Mouse (Mus musculus): ENCODE results near the gene 1700093K21Rik. TPM values are rescaled to one million over a fixed set of nuclear protein-coding genes. Genes with fewer than 3 reads are reported as not detected.

The 1700093K21Rik gene
- polyA plus RNA-seq (2012; rRNA removed) = 0.03 and 0.17 TPM in 2 replicates

GRCm38 (mm10) chr11:23520473-23521205, at the start of gene 1700093K21Rik:
Gene 1700093K21Rik (minus strand): TSS chr11:23521155.

GRCm38 (mm10) chr11:23497718-23498509, 23.0 kb downstream of the 1700093K21Rik start, which contains the start of gene Ahsa2:
Gene Ahsa2 (minus strand): TSS chr11:23498030.

Other genes starting within 250 kb of the 1700093K21Rik start
- 8.3 and 12.2 TPM in 2 replicates for gene Usp34, start 214.3 kb downstream of the 1700093K21Rik start, polyA plus RNA-seq (2012; rRNA removed)
- gene Ahsa2, start 23.1 kb downstream of the 1700093K21Rik start, polyA plus RNA-seq (2012; rRNA removed) = 18.6 and 19.1 TPM in 2 replicates
- gene 0610010F05Rik, start 112.5 kb upstream of the 1700093K21Rik start, polyA plus RNA-seq (2012; rRNA removed) = 3.9 and 4.1 TPM in 2 replicates
- gene Pus10, start 144.5 kb upstream of the 1700093K21Rik start, polyA plus RNA-seq (2012; rRNA removed) = 6.7 and 7.4 TPM in 2 replicates
- 3.6 and 4.5 TPM in 2 replicates for gene Pex13, start 144.8 kb upstream of the 1700093K21Rik start, polyA plus RNA-seq (2012; rRNA removed)
- 0.61 and 0.65 TPM in 2 replicates for gene Rel, start 249.8 kb upstream of the 1700093K21Rik start, polyA plus RNA-seq (2012; rRNA removed)

Data from liver, embryonic 14 days (tissue).